Mouse (Mus musculus) ES-CJ7 (cell line): Measurements from ENCODE around the gene Arhgef19.

Experiments used
- DNase-seq: peaks from one replicate; pipeline ENCODE4 v3.0.0; 2011; ENCODE audit warnings: low read depth, low spot score

The Arhgef19 gene

GRCm38 (mm10) chr4:141262906-141263637 lies 23.8 kb downstream of the Arhgef19 start:
- DNase-seq: no peak

- no peak for DNase-seq
These were observed 26.8 kb downstream of the Arhgef19 start for GRCm38 (mm10) chr4:141265979-141266637.

- DNase-seq: no peak
These were observed 28.0 kb downstream of the Arhgef19 start for GRCm38 (mm10) chr4:141267250-141267649.

- peak; percentile 86 for DNase-seq
These were observed 28.5 kb downstream of the Arhgef19 start for GRCm38 (mm10) chr4:141267837-141268236.

- peak; percentile 68 for DNase-seq
These were observed 29.1 kb downstream of the Arhgef19 start for GRCm38 (mm10) chr4:141268350-141268749.

GRCm38 (mm10) chr4:141269080-141269479 lies 29.8 kb downstream of the Arhgef19 start:
- DNase-seq: peak; percentile 37

GRCm38 (mm10) chr4:141270201-141270940 lies 31.1 kb downstream of the Arhgef19 start:
- DNase-seq: peak; percentile 78

GRCm38 (mm10) chr4:141271228-141271627 lies 31.9 kb downstream of the Arhgef19 start:
- peak; percentile 77 for DNase-seq

- no peak for DNase-seq
These were observed 32.4 kb downstream of the Arhgef19 start for GRCm38 (mm10) chr4:141271721-141272120.

GRCm38 (mm10) chr4:141272878-141273277 lies 33.6 kb downstream of the Arhgef19 start:
- DNase-seq: peak; percentile 34

- DNase-seq: peak; percentile 92
These were observed 34.0 kb downstream of the Arhgef19 start for GRCm38 (mm10) chr4:141273296-141273695.

- peak; percentile 18 for DNase-seq
These were observed 35.4 kb downstream of the Arhgef19 start for GRCm38 (mm10) chr4:141274485-141275341.

- DNase-seq: peak; percentile 23
These were observed 37.9 kb downstream of the Arhgef19 start for GRCm38 (mm10) chr4:141277157-141277556.

- no peak for DNase-seq
These were observed 38.9 kb downstream of the Arhgef19 start for GRCm38 (mm10) chr4:141278154-141278553.

- DNase-seq: peak; percentile 70
These were observed 40.0 kb downstream of the Arhgef19 start for GRCm38 (mm10) chr4:141279327-141279726.

GRCm38 (mm10) chr4:141279783-141280182 lies 40.5 kb downstream of the Arhgef19 start:
- peak; percentile 83 for DNase-seq

GRCm38 (mm10) chr4:141280471-141280870 lies 41.2 kb downstream of the Arhgef19 start:
- DNase-seq: no peak

- DNase-seq: no peak
These were observed 41.9 kb downstream of the Arhgef19 start for GRCm38 (mm10) chr4:141281153-141281552.

GRCm38 (mm10) chr4:141281578-141281977 lies 42.3 kb downstream of the Arhgef19 start:
- no peak for DNase-seq

- no peak for DNase-seq
These were observed 42.8 kb downstream of the Arhgef19 start for GRCm38 (mm10) chr4:141282087-141282486.

GRCm38 (mm10) chr4:141282623-141283022 lies 43.3 kb downstream of the Arhgef19 start:
- peak; percentile 95 for DNase-seq
